Mouse (Mus musculus) inflammation-experienced regulatory T-cells, adult 6 months (primary cell): ENCODE results near the gene Ifit1. TPM values are rescaled to one million over a fixed set of nuclear protein-coding genes. Genes with fewer than 3 reads are reported as not detected.
"Not testable (repeated sequence)": the region's sequence is repeated elsewhere in the genome, so short reads cannot be mapped to it uniquely, and the experiment has no call there.

Source experiments
- ATAC-seq: one replicate; pipeline ENCODE4 v1.8.0; 2017
- polyA plus RNA-seq, 3 experiments: library from polyadenylated mRNA; unstranded; fragments of 100-300 nt; shearing (Covaris generic); gene quantifications; one replicate each; pipeline ENCODE4 v1.2.1; 2017

Ifit1 gene
- polyA plus RNA-seq = 10 to 100 TPM; 33.8 to 38.0 (median 34.8) TPM

DNA sequence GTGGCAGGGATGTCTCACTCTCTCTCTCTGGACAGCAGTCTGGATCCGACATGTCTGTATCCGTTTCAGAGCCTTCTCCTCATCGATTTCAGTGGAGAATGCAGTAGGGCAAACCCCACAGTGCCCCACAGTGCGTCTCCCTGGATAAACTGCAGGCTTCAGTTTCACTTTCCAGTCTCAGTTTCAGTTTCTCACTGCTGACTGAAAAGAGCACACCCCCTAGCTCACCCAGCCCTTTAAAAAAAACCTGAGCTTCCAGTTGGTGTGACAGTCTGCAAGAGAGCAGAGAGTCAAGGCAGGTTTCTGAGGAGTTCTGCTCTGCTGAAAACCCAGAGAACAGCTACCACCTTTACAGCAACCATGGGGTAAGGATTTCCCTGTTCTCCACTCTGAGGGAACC, at the start of gene Ifit1, which contains the start of gene Ifit1bl2:
TSS of gene Ifit1 (plus strand) at position 249 of the 400 bp plus-strand sequence.
TSS of gene Ifit1bl2 (minus strand) at position 121 of the 400 bp plus-strand sequence.
- ATAC-seq = peak; percentile 99

GRCm38 (mm10) chr19:34593456-34593855, 47.2 kb upstream of the Ifit1 start:
- ATAC-seq = no peak

GRCm38 (mm10) chr19:34594523-34594922, 46.1 kb upstream of the Ifit1 start:
- not testable (repeated sequence) for ATAC-seq

GRCm38 (mm10) chr19:34596811-34597210, 43.9 kb upstream of the Ifit1 start:
- ATAC-seq = no peak

GRCm38 (mm10) chr19:34598341-34598740, 42.3 kb upstream of the Ifit1 start:
- no peak for ATAC-seq

DNA sequence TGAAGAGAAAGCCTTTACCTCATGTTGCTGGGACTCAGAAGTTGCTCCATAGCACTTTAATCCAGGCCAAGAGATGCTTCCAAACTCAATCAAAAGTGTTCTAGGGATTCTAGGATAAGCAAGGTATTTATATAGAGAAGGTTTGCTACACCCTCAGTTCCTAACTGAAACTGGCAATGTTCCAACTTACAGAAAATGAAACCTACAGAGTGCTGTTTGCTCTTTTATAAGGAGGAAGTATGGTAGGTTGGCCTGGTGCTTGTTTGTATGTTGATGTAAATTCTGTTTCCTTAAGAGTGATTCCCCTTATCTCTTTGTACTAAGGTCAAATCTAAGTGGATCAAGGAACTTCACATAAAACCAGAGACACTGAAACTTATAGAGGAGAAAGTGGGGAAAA, 41.4 kb upstream of the Ifit1 start:
- peak; percentile 79 for ATAC-seq

DNA sequence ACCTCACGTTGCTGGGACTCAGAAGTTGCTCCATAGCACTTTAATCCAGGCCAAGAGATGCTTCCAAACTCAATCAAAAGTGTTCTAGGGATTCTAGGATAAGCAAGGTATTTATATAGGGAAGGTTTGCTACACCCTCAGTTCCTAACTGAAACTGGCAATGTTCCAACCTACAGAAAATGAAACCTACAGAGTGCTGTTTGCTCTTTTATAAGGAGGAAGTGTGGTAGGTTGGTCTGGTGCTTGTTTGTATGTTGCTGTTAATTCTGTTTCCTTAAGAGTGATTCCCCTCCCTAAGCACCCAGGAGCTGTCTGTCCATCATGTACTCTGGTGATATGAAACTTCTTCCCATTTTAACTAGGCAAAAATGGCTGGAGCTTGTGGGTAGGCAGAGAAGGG, 38.8 kb upstream of the Ifit1 start, which contains the start of gene Ifit1bl1:
TSS of gene Ifit1bl1 (minus strand) at position 69 of the 400 bp plus-strand sequence.
- ATAC-seq = peak; percentile 78

DNA sequence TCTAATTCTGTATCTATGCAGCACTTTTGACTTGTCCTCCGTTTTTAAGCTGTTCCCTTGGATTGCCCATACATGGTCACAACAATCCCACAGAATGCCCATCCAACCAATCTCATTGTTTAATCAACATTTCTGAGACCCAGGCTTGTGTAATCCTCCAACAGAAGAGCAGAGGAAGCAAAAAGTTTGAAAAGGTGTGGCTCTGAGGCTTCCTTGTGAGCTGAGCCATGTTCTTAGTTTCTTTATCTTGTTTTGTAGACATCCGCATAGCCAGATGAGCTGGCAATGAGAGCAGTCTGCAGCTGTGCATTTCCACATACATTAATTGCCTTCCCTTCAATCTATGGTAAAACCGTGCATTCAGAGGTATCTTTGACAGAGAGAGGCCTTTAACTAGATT, 35.2 kb upstream of the Ifit1 start:
- peak; percentile 16 for ATAC-seq

DNA sequence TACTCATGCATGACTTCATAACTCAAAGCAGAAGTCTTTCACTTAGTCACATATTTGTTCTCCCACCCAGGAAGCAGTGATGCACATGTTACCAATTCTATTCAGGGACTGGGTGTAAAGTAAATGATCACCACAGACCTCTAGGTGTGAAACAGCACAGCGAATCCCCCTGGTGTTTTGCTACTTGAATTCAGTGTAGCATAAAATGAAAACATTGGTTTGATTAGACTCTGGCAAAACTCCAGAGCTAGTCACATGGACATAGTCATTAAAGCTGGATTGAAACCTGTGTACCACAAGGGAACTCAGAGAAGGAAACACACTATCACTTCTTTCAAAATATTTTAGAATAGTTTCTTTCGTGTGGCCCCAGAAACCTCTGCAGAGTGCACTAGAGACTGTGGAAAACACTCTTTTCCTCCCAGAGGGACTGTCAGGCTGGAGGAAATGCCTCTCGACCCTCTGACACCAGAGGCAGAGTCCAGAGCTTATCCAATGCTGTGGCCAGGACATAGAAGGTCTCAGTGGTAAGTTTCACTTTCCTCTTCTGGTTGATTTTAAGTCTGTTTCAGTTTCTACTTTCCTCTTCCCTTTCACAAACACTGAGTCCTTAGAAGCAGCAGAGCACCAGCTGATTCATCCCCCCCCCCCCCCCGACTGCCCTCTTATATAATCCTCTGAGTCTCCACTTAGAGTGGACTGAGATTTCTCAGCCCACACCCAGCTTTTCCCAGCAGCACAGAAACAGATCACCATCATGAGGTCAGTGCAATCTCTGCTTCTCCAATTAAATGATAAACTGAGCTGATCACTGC, 33.2 kb upstream of the Ifit1 start, which contains the start of gene Ifit3b:
TSS of gene Ifit3b (plus strand) at position 734 of the 815 bp plus-strand sequence.
- ATAC-seq = peak; percentile 78

DNA sequence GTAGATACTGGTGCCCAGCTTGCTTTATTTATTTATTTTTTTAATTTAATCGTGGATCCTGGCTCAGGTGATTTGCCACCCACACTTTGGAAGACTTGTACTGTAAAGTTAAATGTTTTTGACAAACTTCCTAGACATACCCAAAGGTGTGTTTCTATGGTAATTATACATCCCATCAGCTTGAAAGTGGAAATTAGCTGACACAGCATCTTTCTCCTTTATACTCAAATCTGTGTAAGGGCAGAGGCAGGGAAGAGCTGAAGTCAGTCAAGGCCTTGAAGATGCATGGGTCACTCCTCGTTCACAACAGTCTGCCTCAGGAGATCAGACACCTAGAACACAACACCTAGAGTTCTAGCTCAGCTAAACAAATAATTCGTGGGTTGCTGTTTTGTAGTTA, 30.6 kb upstream of the Ifit1 start:
- not testable (repeated sequence) for ATAC-seq

DNA sequence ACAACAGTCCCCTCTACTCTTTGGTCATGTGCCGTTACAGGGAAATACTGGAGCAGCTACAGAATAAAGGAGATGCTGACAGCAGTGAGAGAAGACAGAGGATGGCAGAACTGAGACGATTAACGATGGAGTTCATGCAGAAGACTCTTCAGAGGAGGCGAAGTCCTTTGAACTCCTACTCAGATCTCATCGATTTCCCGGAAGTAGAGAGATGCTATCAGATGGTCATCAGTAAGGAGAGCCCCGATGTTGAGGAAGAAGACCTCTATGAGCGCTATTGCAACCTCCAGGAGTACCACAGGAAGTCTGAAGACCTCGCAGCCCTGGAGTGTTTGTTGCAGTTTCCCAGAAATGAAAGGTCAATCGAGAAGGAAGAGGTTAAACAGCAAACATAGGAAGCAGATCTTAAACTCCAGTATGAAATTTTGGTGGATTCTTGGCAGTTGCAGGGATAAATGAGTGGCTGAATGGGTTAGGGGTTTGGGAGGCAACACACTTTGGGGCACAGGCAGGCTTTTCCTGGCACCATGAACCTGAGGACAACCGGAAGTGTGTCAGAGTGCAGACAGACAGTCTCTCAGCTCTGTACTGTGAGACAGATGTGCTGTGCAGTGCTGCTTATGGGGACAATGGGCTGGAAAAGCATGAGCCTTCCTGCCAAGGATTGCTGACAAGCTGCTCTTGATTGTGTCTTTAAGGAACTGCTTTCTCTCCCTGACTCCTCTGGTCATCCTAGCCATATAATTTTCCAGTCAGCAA, 28.2 kb upstream of the Ifit1 start:
- ATAC-seq = peak; percentile 72

DNA sequence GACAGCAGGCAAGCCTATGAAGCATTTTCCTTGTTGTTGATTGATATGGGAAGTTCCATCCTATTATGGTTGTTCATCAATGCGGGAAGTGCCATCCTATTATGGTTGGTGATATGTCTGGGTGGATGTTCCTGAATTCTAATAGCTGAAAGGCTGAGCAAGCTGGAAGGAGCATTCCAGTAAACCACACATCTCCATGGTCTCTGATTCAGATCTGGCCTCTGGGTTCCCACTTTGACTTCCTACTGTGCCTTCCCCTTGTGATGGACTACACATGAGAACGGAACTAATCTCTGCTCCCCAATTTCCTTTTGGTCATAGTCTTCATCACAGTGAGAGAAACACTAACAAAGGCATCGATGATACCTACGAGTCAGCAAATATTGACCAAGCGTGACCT, 19.8 kb upstream of the Ifit1 start:
- ATAC-seq = no peak

DNA sequence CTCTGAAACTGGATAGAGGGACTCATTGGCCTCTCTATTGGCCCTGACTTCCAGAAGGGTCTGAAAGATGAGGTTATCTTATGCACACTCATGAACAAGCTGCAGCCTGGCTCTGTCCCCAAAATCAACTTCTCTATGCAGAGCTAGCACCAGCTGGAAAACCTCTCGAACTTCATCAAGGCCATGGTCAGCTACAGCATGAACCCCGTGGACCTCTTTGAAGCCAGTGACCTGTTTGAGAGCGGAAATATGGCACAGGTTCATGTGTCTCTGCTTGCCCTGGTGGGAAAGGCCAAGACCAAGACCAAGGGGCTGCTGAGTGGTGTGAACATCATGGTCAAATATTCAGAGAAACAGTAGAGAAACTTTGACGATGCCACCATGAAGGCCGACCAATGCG, 16.9 kb upstream of the Ifit1 start:
- no peak for ATAC-seq

GRCm38 (mm10) chr19:34624663-34625062, 16.0 kb upstream of the Ifit1 start:
- no peak for ATAC-seq

DNA sequence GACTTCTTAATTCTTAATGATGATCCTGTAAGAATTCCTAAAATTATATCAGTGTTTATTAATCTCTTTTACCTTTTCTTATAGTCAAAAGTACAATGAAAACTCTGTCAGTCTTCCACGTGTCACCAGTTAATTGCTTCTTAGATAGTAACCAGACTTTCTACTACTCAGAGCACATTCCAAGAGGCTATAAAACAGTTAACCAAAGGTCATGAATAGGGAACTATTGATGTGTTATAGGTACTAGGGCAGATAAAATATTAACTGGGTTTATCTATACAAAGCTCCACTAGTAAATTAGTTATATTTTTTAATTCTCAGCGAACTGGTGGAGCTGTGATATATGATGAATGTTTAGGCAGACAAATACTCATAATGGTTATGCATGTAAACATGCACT, 13.2 kb upstream of the Ifit1 start:
- no peak for ATAC-seq

- no peak for ATAC-seq
These were observed 9.2 kb upstream of the Ifit1 start for GRCm38 (mm10) chr19:34631487-34631886.

GRCm38 (mm10) chr19:34633484-34633883, 7.2 kb upstream of the Ifit1 start:
- no peak for ATAC-seq

GRCm38 (mm10) chr19:34636933-34637557, 3.6 kb upstream of the Ifit1 start:
- peak; percentile 35 for ATAC-seq

- ATAC-seq = no peak
These were observed 1.9 kb downstream of the Ifit1 start for GRCm38 (mm10) chr19:34642616-34643015.

DNA sequence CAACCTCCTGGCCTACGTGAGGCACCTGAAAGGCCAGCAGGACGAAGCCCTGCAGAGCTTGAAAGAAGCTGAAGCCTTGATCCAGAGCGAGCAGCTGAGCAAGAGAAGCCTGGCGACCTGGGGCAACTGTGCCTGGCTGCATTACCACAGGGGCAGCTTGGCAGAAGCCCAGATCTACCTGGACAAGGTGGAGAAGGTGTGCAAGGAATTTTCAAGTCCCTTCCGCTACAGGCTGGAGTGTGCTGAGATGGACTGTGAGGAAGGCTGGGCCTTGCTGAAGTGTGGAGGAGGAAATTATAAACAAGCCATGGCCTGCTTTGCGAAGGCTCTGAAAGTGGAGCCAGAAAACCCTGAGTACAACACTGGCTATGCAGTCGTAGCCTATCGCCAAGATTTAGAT, 7.0 kb downstream of the Ifit1 start:
- ATAC-seq = not testable (repeated sequence)

- ATAC-seq = peak; percentile 48
These were observed 9.6 kb downstream of the Ifit1 start for GRCm38 (mm10) chr19:34650276-34650675.

DNA sequence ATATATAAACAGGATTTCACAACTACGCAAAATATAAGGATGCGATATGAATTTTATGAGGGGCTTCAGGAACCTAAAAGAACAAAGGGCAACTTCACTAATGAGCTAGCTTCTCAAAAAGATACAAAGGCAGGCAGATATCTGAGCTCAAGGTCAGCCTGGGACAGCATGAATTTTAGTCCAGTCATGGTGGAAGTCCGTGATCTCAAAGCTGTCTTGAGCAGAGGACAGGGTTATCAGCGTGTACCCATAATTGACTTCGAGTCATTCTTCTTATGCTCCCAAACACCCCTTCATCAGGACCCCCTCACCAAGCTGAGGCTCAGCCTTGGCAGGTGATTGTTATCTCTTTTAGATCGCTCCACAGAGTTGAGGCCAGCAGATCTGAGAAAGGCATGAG, 10.3 kb downstream of the Ifit1 start:
- no peak for ATAC-seq

DNA sequence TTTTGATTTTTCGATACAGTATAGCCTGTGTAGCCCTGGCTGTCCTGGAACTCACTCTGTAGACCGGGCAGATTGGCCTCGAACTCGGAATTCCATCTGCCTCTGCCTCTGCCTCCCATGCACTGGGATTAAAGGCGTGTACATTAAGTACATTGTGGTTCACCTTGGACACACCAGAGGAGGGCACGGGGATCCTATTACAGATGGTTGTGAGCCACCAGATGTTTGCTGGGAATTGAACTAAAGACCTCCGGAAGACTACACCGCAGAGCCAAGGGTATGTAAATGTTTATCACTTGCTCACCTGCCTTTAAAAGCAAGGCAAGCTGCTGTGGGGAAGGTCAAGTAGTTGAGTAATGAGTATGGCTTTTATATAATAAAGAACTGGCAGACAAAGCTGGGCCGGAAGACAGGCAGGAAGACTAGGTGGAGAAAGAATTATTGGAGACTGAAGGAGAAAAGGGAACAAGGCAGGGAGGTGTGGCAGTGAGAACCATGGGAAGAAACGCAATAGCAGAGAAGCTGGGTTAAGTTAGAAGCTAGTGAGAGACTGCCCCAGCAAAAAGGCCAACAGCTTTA, 14.6 kb downstream of the Ifit1 start:
- ATAC-seq = no peak
